Mouse (Mus musculus) lung, embryonic 15.5 days (tissue): Measurements from ENCODE around the gene Aprt. TPM values are rescaled to one million over a fixed set of nuclear protein-coding genes. Genes with fewer than 3 reads are reported as not detected.

Source experiments
- ATAC-seq: fragments of 200-750 bp; cut with Nextera tagmentation; 2 replicates; pipeline ENCODE4 v1.8.0; 2017; ENCODE audit warnings: moderate number of reproducible peaks, borderline replicate concordance; ENCODE audit not compliant: low FRiP score, low TSS enrichment; ENCODE audit errors: extremely low read depth
- H3K27ac ChIP-seq: fragments of 300-500 bp; sonication (generic); 2 replicates; pipeline ENCODE4 v1.5.1; 2015; ENCODE audit warnings: moderate library complexity, mild to moderate bottlenecking, inconsistent platforms
- H3K27me3 ChIP-seq: fragments of 300-500 bp; sonication (generic); 2 replicates; pipeline ENCODE4 v1.6.1; 2015; ENCODE audit warnings: inconsistent platforms
- H3K36me3 ChIP-seq: fragments of 300-500 bp; sonication (generic); 2 replicates; pipeline ENCODE4 v1.6.1; 2015; ENCODE audit warnings: inconsistent platforms
- H3K4me1 ChIP-seq: fragments of 300-500 bp; sonication (generic); 2 replicates; pipeline ENCODE4 v1.6.1; 2015; ENCODE audit warnings: inconsistent platforms
- H3K4me2 ChIP-seq: fragments of 300-500 bp; sonication (generic); 2 replicates; pipeline ENCODE4 v1.6.1; 2015; ENCODE audit warnings: inconsistent platforms, mild to moderate bottlenecking, moderate library complexity
- H3K4me3 ChIP-seq: fragments of 300-500 bp; sonication (generic); 2 replicates; pipeline ENCODE4 v1.5.1; 2015; ENCODE audit warnings: mild to moderate bottlenecking, inconsistent platforms
- H3K9ac ChIP-seq: fragments of 300-500 bp; sonication (generic); 2 replicates; pipeline ENCODE4 v1.6.1; 2015; ENCODE audit warnings: inconsistent platforms
- H3K9me3 ChIP-seq: fragments of 300-500 bp; sonication (generic); 2 replicates; pipeline ENCODE4 v1.6.1; 2016; ENCODE audit warnings: inconsistent platforms
- WGBS: fragments of 180-500 bp; shearing (Covaris S2); methylation state at CpG from one replicate; pipeline ENCODE4 v1.1.7; 2015; 5-methylcytosine and 5-hydroxymethylcytosine counted together
- polyA plus RNA-seq: library from polyadenylated mRNA; unstranded; fragments of >200 nt; fragmentation: Nextera tagmentation; extraction: Ambion mirVana; gene quantifications from 2 replicates; pipeline ENCODE4 v1.2.1, GENCODE M21; 2015

The Aprt gene
- polyA plus RNA-seq, 1 experiment from 2014 or later: 314 TPM

DNA sequence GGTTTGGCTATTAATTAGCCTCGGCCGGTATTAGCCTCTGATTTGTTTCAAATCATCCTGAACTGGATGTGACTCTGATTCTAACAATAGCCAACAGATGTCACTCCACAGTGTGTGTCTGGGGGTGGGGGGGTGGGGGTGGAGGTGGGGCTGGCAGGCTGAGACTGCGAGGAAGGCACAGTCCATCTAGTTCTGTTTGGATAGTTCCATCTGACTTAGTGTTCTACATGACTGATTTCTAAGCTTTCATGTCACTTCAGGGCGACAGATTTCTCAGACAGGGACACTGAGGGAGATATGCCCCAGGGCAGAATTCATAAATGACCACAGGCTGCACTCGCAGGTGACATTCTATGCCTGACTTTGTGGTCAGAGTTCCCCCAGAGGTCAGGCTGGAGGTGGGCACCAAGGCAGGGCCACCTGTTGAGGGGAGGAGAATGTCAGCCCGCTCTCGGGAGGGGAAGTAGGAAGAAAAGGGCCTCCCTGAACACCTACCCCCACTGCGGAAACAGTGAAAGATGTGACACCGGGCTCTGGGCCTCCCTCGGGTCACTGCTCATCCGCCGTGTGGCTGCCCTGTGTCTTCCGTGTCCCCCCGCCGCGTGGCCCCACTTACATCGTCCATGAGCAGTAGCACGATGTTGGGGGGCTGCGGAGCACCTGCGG, 34.0 kb upstream of the Aprt start:
- no peaks in the 10 kb centered on the region for H3K27me3 ChIP-seq
- peak overlapping the region; percentile 90 for H3K4me2 ChIP-seq
- H3K4me1 ChIP-seq: peaks cover 34% of the 10 kb centered on the region
- H3K27ac ChIP-seq: peak overlapping the region; percentile 54
- no peaks in the 10 kb centered on the region for H3K9me3 ChIP-seq
- 4% methylated on average over 20 of the region's 20 CpGs for WGBS
- ATAC-seq: peak; percentile 56
- H3K36me3 ChIP-seq: 0 out of 2 replicates have a peak, but pooled peaks cover 3% of the 10 kb centered on the region
- H3K4me3 ChIP-seq: peak overlapping the region; percentile 60
- H3K9ac ChIP-seq: peak overlapping the region; percentile 62

DNA sequence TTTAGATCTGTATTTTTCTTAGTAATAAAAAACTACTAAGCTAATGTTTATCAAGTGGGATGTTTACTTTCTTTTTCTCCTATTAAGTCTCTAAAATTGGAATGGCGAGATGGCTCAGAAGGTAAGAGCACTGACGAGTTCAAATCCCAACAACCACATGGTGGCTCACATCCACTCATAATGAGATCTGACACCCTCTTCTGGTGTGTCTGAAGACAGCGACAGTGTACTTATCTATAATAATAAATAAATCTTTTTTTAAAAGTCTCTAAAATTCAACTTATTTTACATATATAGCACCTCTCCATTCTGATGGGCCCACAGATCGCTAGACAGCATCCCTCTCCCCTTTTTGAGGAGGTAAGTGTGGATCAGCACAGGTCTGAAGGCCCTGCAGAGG, 33.5 kb upstream of the Aprt start:
- H3K4me3 ChIP-seq: peak overlapping the region; percentile 60; the same call in 1 of the 2 replicates
- H3K27me3 ChIP-seq: no peaks in the 10 kb centered on the region
- peaks cover 30% of the 10 kb centered on the region for H3K4me1 ChIP-seq
- H3K9me3 ChIP-seq: no peaks in the 10 kb centered on the region
- peak overlapping the region; percentile 62; the same call in 1 of the 2 replicates for H3K9ac ChIP-seq
- H3K36me3 ChIP-seq: 0 out of 2 replicates have a peak, but pooled peaks cover 3% of the 10 kb centered on the region
- H3K27ac ChIP-seq: no peak overlapping the region
- no peak for ATAC-seq
- H3K4me2 ChIP-seq: peak overlapping the region; percentile 90
- WGBS: 56% methylated on average over 4 of the region's 4 CpGs

DNA sequence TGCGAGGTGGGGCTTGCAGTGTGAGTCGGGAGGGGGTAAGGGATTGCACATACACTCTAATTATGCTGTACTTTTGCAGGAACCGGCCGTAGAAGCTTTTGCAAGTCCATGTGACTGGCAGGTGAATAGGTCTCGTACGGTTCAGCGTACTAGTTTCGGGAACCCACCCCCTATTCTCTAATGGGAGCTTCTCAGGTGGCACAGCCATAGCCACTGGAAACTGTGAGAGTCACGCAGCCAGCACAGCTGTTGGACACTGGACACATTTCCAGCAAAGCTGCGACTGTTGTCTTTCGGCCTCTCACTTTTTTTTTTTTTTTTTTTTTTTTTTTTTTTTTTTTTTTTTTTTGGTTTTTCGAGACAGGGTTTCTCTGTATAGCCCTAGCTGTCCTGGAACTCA, 30.1 kb upstream of the Aprt start:
- Histone ChIP-seq H3K9ac (no peak overlapping the region), H3K4me2 (no peak overlapping the region), H3K27me3 (no peaks in the 10 kb centered on the region), H3K27ac (no peak overlapping the region), H3K36me3 (no peaks in the 10 kb centered on the region), H3K4me1 (peaks cover 19% of the 10 kb centered on the region; the same call in 1 of the 2 replicates), H3K9me3 (no peaks in the 10 kb centered on the region), H3K4me3 (no peak overlapping the region)
- 79% methylated on average over 11 of the region's 12 CpGs for WGBS
- ATAC-seq: no peak

DNA sequence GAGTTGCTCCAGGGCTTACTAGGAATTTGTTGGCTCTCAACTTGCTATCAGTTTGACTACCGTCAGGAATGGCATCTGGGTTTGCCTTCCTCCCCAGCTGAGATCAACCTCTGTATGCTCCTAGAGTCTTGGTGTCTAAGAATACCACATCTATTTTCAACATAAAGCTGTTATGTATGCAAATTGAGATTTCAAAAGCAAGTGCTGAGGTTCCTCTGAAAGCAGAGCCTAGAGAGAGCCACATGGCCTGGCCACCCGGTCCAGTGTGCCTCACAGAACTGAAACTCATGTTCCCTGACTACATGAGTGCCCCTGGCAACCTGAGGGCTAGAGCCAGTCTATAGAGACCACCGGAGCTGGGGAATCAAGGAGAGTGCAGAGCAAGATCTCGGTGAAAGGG, 28.7 kb upstream of the Aprt start:
- WGBS: 73% methylated on average over 4 of the region's 4 CpGs
- H3K36me3 ChIP-seq: no peaks in the 10 kb centered on the region
- no peak overlapping the region for H3K9ac ChIP-seq
- H3K4me1 ChIP-seq: peaks cover 13% of the 10 kb centered on the region; the same call in 1 of the 2 replicates
- no peaks in the 10 kb centered on the region for H3K27me3 ChIP-seq
- no peak overlapping the region for H3K4me3 ChIP-seq
- no peaks in the 10 kb centered on the region for H3K9me3 ChIP-seq
- H3K4me2 ChIP-seq: no peak overlapping the region
- no peak overlapping the region for H3K27ac ChIP-seq
- no peak for ATAC-seq

DNA sequence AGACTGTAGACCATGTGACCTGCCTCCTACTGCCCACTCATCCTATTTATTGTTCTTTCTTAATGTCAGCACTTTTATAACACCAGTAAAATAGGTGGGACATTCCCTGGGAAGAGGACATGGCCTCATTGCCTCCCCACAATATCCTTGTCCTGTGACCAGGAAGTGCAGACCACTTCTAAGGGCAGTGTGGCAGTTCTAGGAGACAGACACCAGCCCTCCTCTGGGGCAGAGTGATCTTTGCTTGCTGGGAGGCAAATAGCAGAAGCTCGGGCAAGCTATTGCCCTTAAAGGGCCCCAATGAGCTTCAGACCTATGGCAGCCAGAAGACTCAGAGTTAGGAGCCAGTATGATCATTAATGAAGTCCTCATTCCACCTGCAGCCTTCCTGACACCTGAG, 27.9 kb upstream of the Aprt start:
- Histone ChIP-seq H3K4me1 (peaks cover 7% of the 10 kb centered on the region; the same call in 1 of the 2 replicates), H3K4me2 (no peak overlapping the region), H3K9me3 (no peaks in the 10 kb centered on the region), H3K9ac (no peak overlapping the region), H3K27ac (no peak overlapping the region), H3K27me3 (no peaks in the 10 kb centered on the region), H3K36me3 (no peaks in the 10 kb centered on the region), H3K4me3 (no peak overlapping the region)
- ATAC-seq: no peak
- WGBS: 54% methylated on average over 1 of the region's 1 CpGs

DNA sequence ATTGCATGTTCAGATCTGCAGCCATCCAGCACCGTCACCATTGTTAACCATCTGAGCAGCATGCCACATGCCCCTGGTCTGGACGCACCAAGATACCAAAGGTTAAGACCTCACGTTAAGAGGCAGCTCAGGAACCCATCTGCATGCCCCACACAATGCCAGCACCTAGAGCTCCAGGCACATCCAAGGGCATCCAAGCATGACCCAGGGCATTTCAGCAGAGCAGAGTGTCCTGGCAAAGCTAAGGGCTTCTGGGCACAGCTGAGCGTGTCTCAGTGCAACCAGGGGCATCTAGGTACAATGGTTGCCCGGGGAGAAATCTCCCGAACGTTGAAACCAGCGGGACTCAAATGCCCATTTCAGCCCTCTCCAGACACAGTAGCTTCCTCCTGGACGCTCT, 24.0 kb upstream of the Aprt start:
- 0 out of 2 replicates have a peak, but pooled peaks cover 3% of the 10 kb centered on the region for H3K36me3 ChIP-seq
- no peak overlapping the region for H3K27ac ChIP-seq
- no peak overlapping the region for H3K4me3 ChIP-seq
- 92% methylated on average over 9 of the region's 9 CpGs for WGBS
- no peaks in the 10 kb centered on the region for H3K9me3 ChIP-seq
- H3K4me2 ChIP-seq: no peak overlapping the region
- ATAC-seq: no peak
- no peaks in the 10 kb centered on the region for H3K27me3 ChIP-seq
- no peaks in the 10 kb centered on the region for H3K4me1 ChIP-seq
- no peak overlapping the region for H3K9ac ChIP-seq

DNA sequence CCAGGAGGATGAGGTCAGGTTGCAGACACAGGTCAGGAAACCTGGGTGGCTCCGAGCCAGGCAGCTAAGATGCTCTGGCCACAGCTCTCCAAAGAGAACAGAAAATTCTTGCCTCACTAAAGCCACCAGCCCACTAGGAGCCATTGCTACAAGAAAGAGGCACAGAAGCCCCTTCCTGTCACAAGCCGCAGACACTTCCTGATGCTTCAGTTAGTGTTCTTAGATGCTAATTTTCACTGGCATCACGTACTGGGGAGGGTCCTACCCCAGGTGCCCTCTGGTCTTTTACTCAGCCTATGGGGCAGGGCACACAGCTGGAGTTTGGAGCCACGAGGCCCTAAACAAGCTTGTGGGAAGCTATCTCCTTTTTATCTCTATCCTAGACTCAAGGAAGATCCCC, 19.3 kb upstream of the Aprt start:
- no peak for ATAC-seq
- H3K4me1 ChIP-seq: no peaks in the 10 kb centered on the region
- H3K4me2 ChIP-seq: no peak overlapping the region
- H3K27me3 ChIP-seq: no peaks in the 10 kb centered on the region
- no peak overlapping the region for H3K9ac ChIP-seq
- no peaks in the 10 kb centered on the region for H3K9me3 ChIP-seq
- H3K36me3 ChIP-seq: 0 out of 2 replicates have a peak, but pooled peaks cover 3% of the 10 kb centered on the region
- H3K4me3 ChIP-seq: no peak overlapping the region
- 37% methylated on average over 4 of the region's 4 CpGs for WGBS
- no peak overlapping the region for H3K27ac ChIP-seq

DNA sequence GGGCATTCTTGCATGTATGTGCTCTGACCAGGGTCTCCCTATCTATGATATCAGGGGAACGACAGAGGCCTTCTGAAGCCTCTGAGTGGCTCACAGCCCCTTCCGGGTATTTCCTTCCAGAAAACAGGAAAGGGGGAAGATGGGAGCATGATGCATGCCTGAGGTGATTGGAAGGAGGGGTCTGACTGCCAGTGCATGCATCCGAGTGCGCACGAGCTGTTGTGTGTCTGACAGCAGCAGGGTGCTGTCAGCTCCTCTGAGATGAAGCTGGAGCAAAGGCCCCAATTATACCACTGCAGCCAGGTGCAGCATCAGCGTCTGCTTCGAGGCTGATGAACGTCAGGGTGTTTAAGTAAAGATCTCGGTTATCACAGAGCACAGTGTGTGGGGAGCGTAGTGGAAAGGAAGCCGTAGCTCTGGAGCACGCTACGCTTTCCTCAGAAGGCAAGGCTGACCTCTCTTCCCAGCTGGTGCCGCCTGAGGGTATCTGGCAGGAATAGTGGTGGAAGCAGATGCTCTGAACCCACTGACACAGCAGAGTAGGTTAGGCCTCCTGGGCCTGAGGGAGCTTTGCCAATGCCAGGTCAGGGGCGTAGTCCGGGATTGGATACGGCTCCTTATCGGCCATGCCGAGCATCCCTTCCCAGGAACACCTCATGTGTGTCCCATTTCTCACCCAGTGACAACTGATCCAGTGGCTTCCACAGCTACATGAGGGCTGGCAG, 17.2 kb upstream of the Aprt start:
- H3K27ac ChIP-seq: no peak overlapping the region
- H3K27me3 ChIP-seq: no peaks in the 10 kb centered on the region
- no peaks in the 10 kb centered on the region for H3K9me3 ChIP-seq
- no peaks in the 10 kb centered on the region for H3K4me1 ChIP-seq
- 0 out of 2 replicates have a peak, but pooled peaks cover 3% of the 10 kb centered on the region for H3K36me3 ChIP-seq
- WGBS: 73% methylated on average over 19 of the region's 19 CpGs
- H3K4me2 ChIP-seq: no peak overlapping the region
- no peak for ATAC-seq
- no peak overlapping the region for H3K9ac ChIP-seq
- H3K4me3 ChIP-seq: no peak overlapping the region

DNA sequence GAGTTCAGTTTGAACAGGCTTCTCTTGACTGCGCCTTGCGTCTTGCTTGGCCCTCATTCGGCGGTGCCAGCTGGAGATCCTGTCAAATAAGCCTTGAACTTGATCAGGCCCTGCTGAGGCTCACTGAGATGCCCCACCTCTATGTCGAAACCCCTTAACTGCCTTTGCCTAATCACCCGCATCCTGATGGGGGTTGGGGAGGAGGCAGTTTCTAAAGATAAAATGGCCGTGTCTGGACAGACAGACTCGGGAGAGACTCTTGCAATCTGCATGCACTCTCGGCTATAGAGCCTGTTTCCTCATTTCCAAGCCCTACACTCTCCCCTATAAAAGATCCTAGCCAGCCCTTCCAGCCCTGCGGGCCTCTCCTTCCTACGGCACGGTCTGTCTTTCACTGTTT, 16.5 kb upstream of the Aprt start:
- 59% methylated on average over 12 of the region's 12 CpGs for WGBS
- no peak overlapping the region for H3K9ac ChIP-seq

DNA sequence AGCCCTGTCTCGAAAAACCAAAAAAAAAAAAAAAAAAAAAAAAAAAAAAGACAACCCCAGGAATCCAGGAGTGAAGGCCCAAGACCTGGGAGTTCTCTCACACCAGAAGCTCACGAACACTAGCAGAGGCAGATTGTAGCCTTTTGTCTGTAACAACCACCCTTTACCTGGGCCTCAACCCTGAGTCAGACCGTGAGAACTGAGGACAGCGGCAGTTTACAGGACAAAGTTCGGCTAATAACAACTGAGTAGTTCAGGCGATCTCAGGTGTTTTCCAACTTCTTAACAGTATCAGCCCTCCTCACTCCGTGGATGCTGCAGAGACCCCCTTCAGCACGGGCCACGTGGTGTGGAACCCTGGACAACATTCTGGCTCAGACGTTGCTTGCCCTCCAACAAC, 10.0 kb upstream of the Aprt start:
- no peak overlapping the region for H3K9ac ChIP-seq
- no peaks in the 10 kb centered on the region for H3K4me1 ChIP-seq
- H3K27ac ChIP-seq: no peak overlapping the region
- H3K4me2 ChIP-seq: no peak overlapping the region
- 85% methylated on average over 9 of the region's 10 CpGs for WGBS
- no peaks in the 10 kb centered on the region for H3K9me3 ChIP-seq
- no peak overlapping the region for H3K4me3 ChIP-seq
- no peaks in the 10 kb centered on the region for H3K27me3 ChIP-seq
- no peaks in the 10 kb centered on the region for H3K36me3 ChIP-seq
- ATAC-seq: no peak

More for the DNA sequence above, 16.5 kb upstream of the Aprt start:
- no peak overlapping the region for H3K4me3 ChIP-seq
- no peaks in the 10 kb centered on the region for H3K27me3 ChIP-seq
- H3K4me1 ChIP-seq: no peaks in the 10 kb centered on the region
- no peak for ATAC-seq
- no peaks in the 10 kb centered on the region for H3K9me3 ChIP-seq
- H3K27ac ChIP-seq: no peak overlapping the region
- no peaks in the 10 kb centered on the region for H3K36me3 ChIP-seq
- H3K4me2 ChIP-seq: no peak overlapping the region

DNA sequence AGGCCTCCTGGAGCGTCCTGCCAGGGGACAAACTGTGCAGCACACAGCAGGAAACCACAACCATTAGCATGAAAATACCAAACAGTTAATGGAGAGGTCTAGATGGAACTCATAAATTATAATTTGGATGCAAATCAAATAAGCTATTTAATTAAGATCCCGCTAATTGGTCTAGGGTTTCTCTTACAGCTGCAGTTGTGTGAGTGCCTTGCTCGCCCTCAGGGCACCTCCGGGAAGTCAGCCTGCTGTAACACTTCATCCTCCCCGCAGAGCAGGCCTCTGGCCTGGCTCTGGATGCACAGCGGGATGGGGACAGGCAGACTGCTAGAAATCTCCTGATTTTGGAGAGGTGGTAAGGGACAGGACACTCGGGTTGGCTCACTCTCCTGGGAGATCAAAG, 9.5 kb upstream of the Aprt start:
- WGBS: 73% methylated on average over 7 of the region's 7 CpGs
- no peaks in the 10 kb centered on the region for H3K27me3 ChIP-seq
- no peaks in the 10 kb centered on the region for H3K4me1 ChIP-seq
- H3K36me3 ChIP-seq: no peaks in the 10 kb centered on the region
- ATAC-seq: no peak
- no peak overlapping the region for H3K4me3 ChIP-seq
- H3K9ac ChIP-seq: no peak overlapping the region
- H3K9me3 ChIP-seq: no peaks in the 10 kb centered on the region
- H3K4me2 ChIP-seq: no peak overlapping the region
- no peak overlapping the region for H3K27ac ChIP-seq

DNA sequence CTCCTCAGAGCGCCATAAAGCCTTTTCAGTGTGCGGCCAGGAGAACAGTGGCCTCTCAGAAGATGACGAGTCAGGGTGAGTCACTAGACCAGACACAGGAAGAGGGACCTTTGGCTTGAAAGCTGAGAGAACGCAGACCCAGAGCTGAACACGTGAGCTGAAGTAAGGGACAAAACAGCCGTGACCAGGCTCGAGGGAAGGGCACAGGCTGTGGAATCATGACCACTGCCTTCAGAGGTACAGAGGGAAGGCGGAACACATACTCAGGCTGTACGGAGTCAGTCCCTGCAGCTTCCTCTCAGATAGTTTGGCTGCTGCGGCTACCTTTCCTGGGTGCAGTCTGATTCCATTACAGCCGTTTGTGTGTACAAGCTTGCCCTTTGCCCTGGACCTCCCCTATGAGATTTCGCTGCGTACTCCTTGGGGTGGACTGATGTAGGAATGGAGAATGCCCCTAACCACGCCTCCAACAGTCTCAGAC, 8.7 kb upstream of the Aprt start:
- Histone ChIP-seq H3K9ac (no peak overlapping the region), H3K36me3 (no peaks in the 10 kb centered on the region), H3K4me2 (no peak overlapping the region), H3K4me1 (0 out of 2 replicates have a peak, but pooled peaks cover 2% of the 10 kb centered on the region), H3K27ac (no peak overlapping the region), H3K27me3 (no peaks in the 10 kb centered on the region), H3K4me3 (no peak overlapping the region), H3K9me3 (no peaks in the 10 kb centered on the region)
- 37% methylated on average over 14 of the region's 14 CpGs for WGBS
- ATAC-seq: no peak
